Comparison of ENCODE assay signal across 17 mouse cellular contexts in genomic region chr5:3554198-3554597, GRCm38 (mm10).
"Had no signal": no experiment of that assay in that cellular context is flagged by ENCODE, and none has a peak within 500 bp of the region (broad histone marks: within the 10 kb centered on the region; RNA-seq: fewer than 3 reads in every experiment).

No protein-coding gene starts in this region.

- H3K4me2 ChIP-seq: liver, embryonic 15.5 days; lung, embryonic 14.5 days; midbrain, embryonic 11.5 days; midbrain, embryonic 13.5 days; midbrain, embryonic 15.5 days; neural tube, embryonic 12.5 days had no signal

- H3K27ac ChIP-seq: liver, embryonic 15.5 days; midbrain, embryonic 13.5 days; midbrain, embryonic 15.5 days; neural tube, embryonic 12.5 days had no signal

- H3K9ac ChIP-seq: liver, embryonic 15.5 days; lung, embryonic 14.5 days; midbrain, embryonic 13.5 days; midbrain, embryonic 15.5 days; neural tube, embryonic 12.5 days had no signal

- H3K4me3 ChIP-seq: liver, embryonic 15.5 days; megakaryocyte, embryonic 14.5 days; midbrain, embryonic 13.5 days; midbrain, embryonic 15.5 days; neural tube, embryonic 12.5 days had no signal

- H3K27me3 ChIP-seq: liver, embryonic 15.5 days; megakaryocyte, embryonic 14.5 days; midbrain, embryonic 13.5 days; midbrain, embryonic 15.5 days; neural tube, embryonic 12.5 days had no signal

- ATAC-seq: midbrain, embryonic 13.5 days; midbrain, embryonic 15.5 days had no signal

- H3K4me1 ChIP-seq: liver, embryonic 15.5 days; midbrain, embryonic 13.5 days; midbrain, embryonic 15.5 days; neural tube, embryonic 12.5 days had no signal

- H3K9me3 ChIP-seq: liver, embryonic 15.5 days; megakaryocyte, embryonic 14.5 days; midbrain, embryonic 13.5 days; midbrain, embryonic 15.5 days; neural tube, embryonic 12.5 days had no signal

- DNase-seq: lung, embryonic 14.5 days; lung, postnatal 10 days; lung, postnatal 4 days; retina, postnatal 1 day; right cerebral cortex, adult 18-20 months; right cerebral cortex, postnatal 25 days; right cerebral cortex, postnatal 4 days; spleen, adult 18-20 months; thymus, adult 2 months; thymus, postnatal 25 days; thymus, postnatal 4 days had no signal
